Mouse (Mus musculus) hindbrain, embryonic 14.5 days (tissue): ENCODE measurements at regions not wholly inside any gene's neighbourhood (a gene's known extent, or its start where the extent isn't known, plus 50 kb on each side); places are given as distances from the start of the nearest gene placed in this dataset.
A peak's percentile ranks its signal among the peaks of the same experiment; 100 is the strongest.

Experiments used
- ATAC-seq: fragments of 200-750 bp; cut with Nextera tagmentation; 2 replicates; pipeline ENCODE4 v1.8.0; 2017; ENCODE audit warnings: moderate number of reproducible peaks, mild to moderate bottlenecking, moderate TSS enrichment, moderate library complexity; ENCODE audit not compliant: low FRiP score
- DNase-seq: peaks from one replicate; pipeline ENCODE4 v3.0.0-alpha.2; 2015; ENCODE audit warnings: low spot score
- H3K27ac ChIP-seq: fragments of 300-500 bp; sonication (generic); 2 replicates; pipeline ENCODE4 v1.5.1; 2014; ENCODE audit warnings: mild to moderate bottlenecking, moderate library complexity
- H3K27me3 ChIP-seq: fragments of 300-500 bp; sonication (generic); 2 replicates; pipeline ENCODE4 v1.6.1; 2014; ENCODE audit warnings: mild to moderate bottlenecking, low read length, mixed read lengths; ENCODE audit not compliant: control insufficient read depth, insufficient read depth
- H3K36me3 ChIP-seq: fragments of 300-500 bp; sonication (generic); replicated peaks from 2 replicates; pipeline ENCODE4 v1.6.1; 2014; ENCODE audit not compliant: control insufficient read depth, insufficient read depth
- H3K4me1 ChIP-seq: fragments of 300-500 bp; sonication (generic); replicated peaks from 2 replicates; pipeline ENCODE4 v1.6.1; 2014; ENCODE audit warnings: antibody characterized with exemption, low read length, mixed read lengths; ENCODE audit not compliant: control insufficient read depth, insufficient read depth
- H3K4me2 ChIP-seq: fragments of 300-500 bp; sonication (generic); replicated peaks from 2 replicates; pipeline ENCODE4 v1.6.1; 2014; ENCODE audit warnings: mild to moderate bottlenecking, moderate library complexity
- H3K4me3 ChIP-seq: fragments of 300-500 bp; sonication (generic); replicated peaks from 2 replicates; pipeline ENCODE4 v1.5.1; 2014; ENCODE audit warnings: mild to moderate bottlenecking, low read length
- H3K9ac ChIP-seq: fragments of 300-500 bp; sonication (generic); 2 replicates; pipeline ENCODE4 v1.6.1; 2014
- H3K9me3 ChIP-seq: fragments of 300-500 bp; sonication (generic); 2 replicates; pipeline ENCODE4 v1.6.1; 2016; ENCODE audit warnings: low read length; ENCODE audit not compliant: control insufficient read depth
- WGBS: fragments of 180-500 bp; shearing (Covaris S2); extraction: QIAGEN DNeasy Blood & Tissue Kit; methylation state at CpG from one replicate; pipeline ENCODE4 v1.1.7; 2014; 5-methylcytosine and 5-hydroxymethylcytosine counted together

GRCm38 (mm10) chr4:55190586-55190985 lies 159.3 kb upstream of the Rad23b start:
- Histone ChIP-seq H3K4me2 (no peak overlapping the region), H3K27ac (no peak overlapping the region), H3K27me3 (no peaks in the 10 kb centered on the region), H3K9me3 (no peaks in the 10 kb centered on the region), H3K4me3 (no peak overlapping the region), H3K9ac (no peak overlapping the region), H3K4me1 (no peaks in the 10 kb centered on the region), H3K36me3 (no peaks in the 10 kb centered on the region)
- DNase-seq (no peak), ATAC-seq (no peak)
- 88% methylated on average over 6 of the region's 6 CpGs for WGBS

- ATAC-seq (no peak), DNase-seq (no peak)
- H3K27ac ChIP-seq: no peak overlapping the region
- no peaks in the 10 kb centered on the region for H3K4me1 ChIP-seq
- no peak overlapping the region for H3K9ac ChIP-seq
- WGBS: 94% methylated on average over 1 of the region's 1 CpGs
- no peaks in the 10 kb centered on the region for H3K36me3 ChIP-seq
- no peak overlapping the region for H3K4me2 ChIP-seq
- H3K4me3 ChIP-seq: no peak overlapping the region
- no peaks in the 10 kb centered on the region for H3K27me3 ChIP-seq
- no peaks in the 10 kb centered on the region for H3K9me3 ChIP-seq
Observed at GRCm38 (mm10) chr4:55194061-55194460, 155.8 kb upstream of the Rad23b start.

DNA sequence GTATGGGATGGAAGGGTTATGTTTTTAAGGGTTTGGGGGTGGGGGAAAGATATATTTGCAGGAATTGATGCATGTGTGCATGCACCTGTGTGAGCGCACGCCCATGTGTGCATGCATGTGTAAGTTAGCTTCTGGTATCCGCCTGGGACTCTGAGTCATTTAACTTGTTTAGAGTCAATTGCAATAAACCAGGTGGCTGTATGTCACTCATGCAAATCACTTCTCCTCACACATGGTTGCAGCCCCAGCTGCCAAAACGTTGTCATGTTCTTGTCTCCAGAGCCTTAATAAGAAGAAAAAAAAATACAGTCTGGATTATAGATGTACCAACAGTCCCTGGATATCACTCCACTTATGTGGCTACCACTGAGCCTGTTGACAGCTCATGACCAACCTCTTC lies 155.3 kb upstream of the Rad23b start:
- H3K9ac ChIP-seq: no peak overlapping the region
- H3K36me3 ChIP-seq: no peaks in the 10 kb centered on the region
- WGBS: 80% methylated on average over 4 of the region's 4 CpGs
- ATAC-seq (no peak), DNase-seq (no peak)
- H3K27me3 ChIP-seq: no peaks in the 10 kb centered on the region
- no peak overlapping the region for H3K4me2 ChIP-seq
- H3K4me1 ChIP-seq: no peaks in the 10 kb centered on the region
- H3K9me3 ChIP-seq: no peaks in the 10 kb centered on the region
- no peak overlapping the region for H3K4me3 ChIP-seq
- no peak overlapping the region for H3K27ac ChIP-seq

DNA sequence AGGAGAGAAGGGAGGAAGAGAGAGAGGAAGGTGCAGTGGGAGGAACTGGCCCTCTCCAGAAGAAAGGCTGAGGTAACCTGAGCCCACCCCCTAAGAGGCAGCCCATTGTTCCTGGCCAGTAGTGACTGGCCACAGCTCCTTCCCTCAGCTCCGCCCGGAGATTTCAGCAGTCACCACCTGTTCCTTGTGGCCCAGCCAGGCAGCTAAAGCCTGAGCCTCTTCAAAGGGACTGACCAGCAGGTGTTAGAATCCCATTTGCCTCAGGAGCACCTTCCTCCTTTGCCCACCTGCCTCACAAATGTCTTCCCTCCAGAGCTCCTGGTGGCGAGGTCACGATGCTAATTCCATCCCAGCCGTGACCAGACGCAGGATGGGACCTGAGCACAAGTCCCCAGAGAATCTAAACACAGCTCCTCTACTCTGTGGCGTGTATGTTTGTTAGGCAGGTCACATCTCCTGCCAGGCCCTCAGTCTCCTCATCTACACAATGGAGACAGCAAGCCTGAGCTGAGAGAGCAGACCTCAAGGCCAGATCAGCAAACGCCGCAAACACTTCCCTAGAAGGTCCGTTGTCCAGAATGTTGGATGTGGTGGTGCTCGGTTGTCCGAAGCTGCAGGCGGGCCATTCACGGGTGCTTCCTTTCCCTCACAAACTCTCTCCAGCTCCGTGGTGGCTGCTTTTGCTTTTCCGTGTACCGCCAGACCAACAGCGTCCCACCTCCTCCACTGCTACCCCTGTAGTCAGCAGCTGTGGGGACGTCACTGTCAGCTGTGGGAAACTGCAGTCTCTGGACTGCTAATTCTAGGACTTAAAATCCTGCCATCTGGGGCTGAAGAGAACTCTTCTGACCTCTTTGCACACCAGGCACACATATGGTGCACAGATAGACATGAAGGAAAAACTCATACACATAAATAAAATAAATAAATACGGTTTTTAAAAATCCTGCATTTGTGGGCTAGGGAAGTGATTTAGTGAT lies 145.8 kb upstream of the Rad23b start:
- ATAC-seq (no peak), DNase-seq (no peak)
- WGBS: 51% methylated on average over 20 of the region's 20 CpGs
- Histone ChIP-seq H3K36me3 (no peaks in the 10 kb centered on the region), H3K4me2 (no peak overlapping the region), H3K27ac (no peak overlapping the region), H3K9ac (no peak overlapping the region), H3K27me3 (no peaks in the 10 kb centered on the region), H3K4me1 (peaks cover 9% of the 10 kb centered on the region), H3K9me3 (no peaks in the 10 kb centered on the region), H3K4me3 (no peak overlapping the region)

DNA sequence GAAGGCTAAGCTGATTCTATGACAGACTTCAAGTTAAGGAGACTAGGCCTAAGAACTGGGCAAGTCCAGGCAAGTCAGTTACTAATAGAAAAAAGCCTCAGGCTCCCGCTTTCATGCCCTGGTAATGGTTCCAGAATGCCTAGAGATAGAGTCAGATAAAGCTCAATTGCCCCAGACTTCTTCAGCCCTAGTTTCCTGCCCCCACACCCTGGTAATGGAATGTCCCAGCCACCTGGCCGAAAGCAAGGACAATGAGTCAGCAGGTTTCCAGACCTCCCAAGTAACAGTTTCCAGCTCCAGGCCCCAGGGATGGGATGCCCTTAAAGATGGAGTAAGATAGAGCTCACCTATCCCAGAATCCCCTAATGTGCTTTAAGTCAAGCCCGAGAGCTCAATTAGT lies 143.6 kb upstream of the Rad23b start:
- DNase-seq: no peak
- Histone ChIP-seq H3K4me3 (no peak overlapping the region), H3K27me3 (no peaks in the 10 kb centered on the region), H3K4me2 (no peak overlapping the region), H3K4me1 (peaks cover 14% of the 10 kb centered on the region), H3K36me3 (no peaks in the 10 kb centered on the region), H3K27ac (no peak overlapping the region), H3K9ac (no peak overlapping the region), H3K9me3 (no peaks in the 10 kb centered on the region)
- 88% methylated on average over 3 of the region's 3 CpGs for WGBS
- ATAC-seq: no peak

DNA sequence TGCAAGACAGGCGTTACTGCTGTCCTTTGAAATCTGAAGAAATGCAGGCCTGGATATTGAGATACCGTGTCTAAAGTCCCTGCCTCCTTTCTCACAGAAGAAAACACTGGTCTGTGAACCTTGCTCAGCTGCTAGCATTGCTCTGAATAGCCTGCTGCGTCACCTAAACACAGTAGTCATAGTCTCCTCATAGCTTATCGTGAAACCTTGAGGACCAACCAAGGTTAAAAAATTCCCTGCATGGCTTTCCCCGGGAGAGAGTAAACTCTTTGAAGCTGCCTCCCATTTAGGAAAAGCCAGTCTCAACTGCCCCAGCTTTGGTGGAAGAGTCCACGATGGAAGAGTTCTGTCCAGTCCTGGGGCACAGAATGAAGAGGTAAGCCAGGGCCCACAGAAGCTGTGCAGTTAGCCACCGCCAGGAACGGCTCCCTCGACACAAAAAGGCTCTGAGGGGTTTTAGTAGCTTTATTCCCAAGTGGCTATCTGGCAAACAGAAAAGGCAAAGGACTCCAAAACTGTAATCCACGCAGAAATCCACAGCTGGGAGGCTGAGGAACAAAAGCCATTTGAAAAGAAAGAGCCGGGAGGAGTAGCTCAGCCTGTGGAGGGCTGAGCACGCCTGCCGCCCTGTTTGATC lies 142.0 kb upstream of the Rad23b start:
- Histone ChIP-seq H3K4me1 (peaks cover 14% of the 10 kb centered on the region), H3K36me3 (no peaks in the 10 kb centered on the region), H3K9me3 (no peaks in the 10 kb centered on the region), H3K27ac (no peak overlapping the region), H3K4me2 (no peak overlapping the region), H3K9ac (no peak overlapping the region), H3K27me3 (no peaks in the 10 kb centered on the region), H3K4me3 (no peak overlapping the region)
- DNase-seq (no peak), ATAC-seq (no peak)
- WGBS: 33% methylated on average over 13 of the region's 13 CpGs

- DNase-seq (no peak), ATAC-seq (peak; percentile 39; the same call in 1 of the 2 replicates)
- H3K9ac ChIP-seq: 0 out of 2 replicates have a peak overlapping the region, but pooled peaks have one; percentile 0
- peak overlapping the region; percentile 29 for H3K4me2 ChIP-seq
- H3K9me3 ChIP-seq: no peaks in the 10 kb centered on the region
- no peaks in the 10 kb centered on the region for H3K36me3 ChIP-seq
- peaks cover 14% of the 10 kb centered on the region for H3K4me1 ChIP-seq
- no peak overlapping the region for H3K27ac ChIP-seq
- 6% methylated on average over 21 of the region's 21 CpGs for WGBS
- H3K4me3 ChIP-seq: no peak overlapping the region
- H3K27me3 ChIP-seq: no peaks in the 10 kb centered on the region
Observed at GRCm38 (mm10) chr4:55208386-55209345, 141.2 kb upstream of the Rad23b start.

DNA sequence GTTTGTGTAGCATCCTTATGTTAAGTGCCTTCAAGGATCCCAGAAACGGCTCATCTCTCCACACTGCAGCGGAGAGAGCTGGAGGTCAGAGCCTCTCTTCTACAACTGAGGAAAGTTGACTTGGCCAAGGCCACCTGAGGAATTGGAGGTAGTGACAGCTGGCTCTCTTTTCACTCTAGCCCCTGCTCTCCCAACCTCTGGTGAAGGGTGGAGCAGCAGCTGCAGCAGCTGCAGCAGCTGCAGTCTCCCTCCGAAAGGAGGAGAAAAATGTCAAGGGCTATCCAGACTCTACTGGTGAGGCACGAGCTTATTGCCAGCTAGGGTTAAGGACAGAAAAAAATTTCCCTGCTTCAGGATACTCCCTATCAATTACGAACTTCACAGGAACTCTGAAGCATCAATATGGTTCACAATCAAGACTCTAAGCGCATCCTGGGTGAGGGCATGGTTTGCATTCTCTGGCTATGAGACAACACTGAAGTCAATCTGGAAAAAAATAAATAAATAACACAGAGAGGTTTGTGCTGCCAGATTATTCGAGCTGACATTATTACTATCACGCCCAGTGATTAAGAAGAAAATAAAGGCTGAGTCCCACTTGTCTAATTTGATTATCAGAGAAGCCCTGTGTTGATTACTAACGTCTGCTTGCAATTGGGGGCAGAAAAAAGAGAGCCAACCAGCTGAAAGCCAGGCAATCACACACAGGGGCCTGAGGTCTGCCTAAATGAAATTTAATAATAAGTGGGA lies 134.2 kb upstream of the Rad23b start:
- H3K36me3 ChIP-seq: no peaks in the 10 kb centered on the region
- WGBS: 57% methylated on average over 9 of the region's 9 CpGs
- H3K9ac ChIP-seq: no peak overlapping the region
- H3K4me3 ChIP-seq: no peak overlapping the region
- H3K27ac ChIP-seq: no peak overlapping the region; the same call in 1 of the 2 replicates
- H3K27me3 ChIP-seq: no peaks in the 10 kb centered on the region
- no peak; the same call in 1 of the 2 replicates for ATAC-seq
- H3K4me1 ChIP-seq: 0 out of 2 replicates have a peak, but pooled peaks cover 4% of the 10 kb centered on the region
- H3K4me2 ChIP-seq: no peak overlapping the region
- H3K9me3 ChIP-seq: no peaks in the 10 kb centered on the region
- DNase-seq: no peak
